Mouse (Mus musculus) erythroblast, embryonic 14.5 days (primary cell): ENCODE results near the gene Gm13696. TPM values are rescaled to one million over a fixed set of nuclear protein-coding genes. Genes with fewer than 3 reads are reported as not detected.
"Not testable (repeated sequence)": the region's sequence is repeated elsewhere in the genome, so short reads cannot be mapped to it uniquely, and the experiment has no call there.

Source experiments
- H3K27me3 ChIP-seq: 2 replicates; pipeline ENCODE4 v1.6.1; 2012; ENCODE audit warnings: inconsistent platforms; ENCODE audit not compliant: control insufficient read depth
- H3K36me3 ChIP-seq: 2 replicates; pipeline ENCODE4 v1.6.1; 2012; ENCODE audit warnings: mild to moderate bottlenecking, inconsistent platforms; ENCODE audit not compliant: control insufficient read depth
- H3K4me1 ChIP-seq: 2 replicates; pipeline ENCODE4 v1.6.1; 2012; ENCODE audit warnings: inconsistent platforms; ENCODE audit not compliant: control insufficient read depth
- H3K4me3 ChIP-seq: replicated peaks from 2 replicates; pipeline ENCODE3; 2012; ENCODE audit warnings: moderate library complexity, mild to moderate bottlenecking, inconsistent platforms
- H3K9me3 ChIP-seq: 2 replicates; pipeline ENCODE4 v1.6.1; 2012; ENCODE audit warnings: low read length, inconsistent platforms, mixed read lengths; ENCODE audit not compliant: control insufficient read depth
- GATA1 ChIP-seq: IDR thresholded peaks from 2 replicates; pipeline ENCODE4 v1.6.1; 2012; ENCODE audit warnings: low read length, inconsistent platforms, mixed read lengths
- TAL1 ChIP-seq: IDR thresholded peaks from 3 replicates; pipeline ENCODE4 v1.6.1; 2012; ENCODE audit warnings: low read length, inconsistent platforms, mixed read lengths
- polyA plus RNA-seq: library from polyadenylated mRNA; stranded (reverse); fragments of >175 nt; gene quantifications from 2 replicates; pipeline ENCODE4 v1.2.3, GENCODE M21; 2012

Gm13696 gene
- polyA plus RNA-seq: 0.05 and 0.11 TPM in 2 replicates

DNA sequence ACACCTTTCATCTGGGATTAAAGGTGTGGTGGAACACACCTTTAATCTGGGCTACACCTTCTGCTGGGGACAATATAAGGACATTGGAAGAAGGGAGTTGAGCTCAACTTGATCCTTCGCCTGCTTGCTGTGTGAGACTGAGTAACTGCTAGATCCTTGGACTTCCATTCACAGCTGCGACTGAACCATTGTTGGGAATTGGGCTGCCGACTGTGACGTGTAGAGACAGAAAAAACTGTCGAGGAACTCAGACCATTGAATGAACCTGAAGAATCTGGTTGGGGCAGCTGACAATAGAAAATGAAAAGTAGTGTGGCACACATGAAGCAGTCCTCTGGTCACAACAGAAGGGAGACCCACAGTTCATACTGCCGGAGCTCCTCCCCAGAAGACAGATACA lies at the start of gene Gm13696:
Gene Gm13696, plus strand, starts transcription at position 301 of the 400 bp plus-strand sequence.
- H3K27me3 ChIP-seq, H3K9me3 ChIP-seq, H3K36me3 ChIP-seq, H3K4me3 ChIP-seq, H3K4me1 ChIP-seq: not testable (repeated sequence)

DNA sequence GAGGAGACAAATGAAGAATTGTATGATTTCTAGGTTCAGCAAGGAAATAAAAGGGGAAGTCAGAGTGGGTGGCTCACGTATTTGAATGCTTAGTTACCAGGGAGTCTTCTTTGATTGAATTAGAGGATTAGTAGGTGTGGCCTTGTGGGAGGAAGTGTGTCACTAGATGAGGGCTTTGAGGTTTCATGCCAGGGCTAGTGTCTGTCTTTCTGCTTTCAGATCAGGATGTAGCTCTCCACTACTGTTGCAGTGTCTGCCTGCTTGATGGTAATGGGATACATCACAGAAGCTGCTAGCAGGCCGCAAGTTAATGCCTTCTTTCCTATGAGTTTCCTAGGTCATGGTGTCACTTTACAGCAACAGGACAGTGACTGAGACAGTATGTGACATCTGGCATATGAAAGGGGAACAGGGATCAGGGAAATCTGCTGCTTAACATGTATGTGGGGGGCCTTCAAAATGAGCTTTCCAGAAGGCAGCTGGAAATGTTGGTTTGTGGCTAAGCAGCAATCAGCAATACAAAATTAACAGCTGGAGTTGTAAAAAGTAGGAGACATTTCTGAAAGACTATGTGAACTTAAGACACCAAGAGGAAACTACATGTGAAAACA lies 43.3 kb upstream of the Gm13696 start:
- no peak overlapping the region for H3K4me3 ChIP-seq
- H3K36me3 ChIP-seq: no peaks in the 10 kb centered on the region
- no peaks in the 10 kb centered on the region for H3K4me1 ChIP-seq

DNA sequence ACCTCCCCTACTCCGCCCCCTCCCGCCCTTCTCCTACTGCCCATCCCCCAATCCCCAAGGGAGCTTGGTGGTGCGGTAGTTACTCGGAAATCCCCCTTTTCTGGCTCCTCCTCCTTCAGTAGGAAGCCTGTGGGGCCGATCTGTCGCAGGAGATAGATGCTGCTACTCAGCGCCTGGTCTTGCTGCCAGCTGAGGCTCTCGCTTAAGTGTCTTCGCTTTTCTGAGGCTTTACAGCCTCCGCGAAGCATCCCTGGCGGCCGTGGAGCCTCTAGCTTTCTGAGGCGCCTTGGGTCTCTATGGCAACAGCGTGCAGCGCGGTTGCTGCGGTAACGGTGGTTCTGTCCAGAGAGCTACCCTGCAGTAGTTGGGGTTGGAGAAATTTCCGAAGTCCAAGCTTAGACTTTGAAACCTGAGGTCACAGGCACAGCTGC lies 32.0 kb upstream of the Gm13696 start, which contains the start of gene Zswim2:
Gene Zswim2, minus strand, starts transcription at position 298 of the 431 bp plus-strand sequence.
- Histone ChIP-seq H3K9me3 (no peaks in the 10 kb centered on the region), H3K4me3 (no peak within 1 kb of the TSS), H3K4me1 (no peaks in the 10 kb centered on the region; the same call in 1 of the 2 replicates), H3K27me3 (peaks cover 5% of the 10 kb centered on the region; the same call in 1 of the 2 replicates), H3K36me3 (no peaks in the 10 kb centered on the region)
- TF ChIP-seq GATA1: no peak
- no peak for TF ChIP-seq TAL1

More for the DNA sequence above, 43.3 kb upstream of the Gm13696 start:
- H3K9me3 ChIP-seq: no peaks in the 10 kb centered on the region
- no peaks in the 10 kb centered on the region for H3K27me3 ChIP-seq
- TF ChIP-seq GATA1 (no peak), TAL1 (no peak)

DNA sequence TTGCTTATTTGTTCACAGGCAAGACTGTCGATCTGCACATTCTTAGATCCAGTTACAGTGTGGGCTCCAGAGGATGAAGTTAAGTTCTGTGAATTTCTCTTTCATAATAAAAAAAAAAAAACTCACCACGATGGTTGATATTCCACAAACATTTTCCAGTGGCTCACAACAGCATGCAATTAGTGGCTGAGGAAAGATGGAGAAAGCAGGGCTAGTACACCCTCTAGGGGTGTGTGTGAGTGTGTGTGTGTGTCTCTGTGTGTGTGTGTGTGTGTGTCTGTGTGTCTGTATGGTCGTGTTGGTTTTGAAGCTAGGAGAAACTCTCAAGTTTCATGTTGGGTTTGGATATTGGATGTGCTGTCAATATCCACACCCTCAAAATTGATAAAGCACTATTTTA lies 31.5 kb upstream of the Gm13696 start:
- Histone ChIP-seq H3K36me3 (no peaks in the 10 kb centered on the region), H3K9me3 (no peaks in the 10 kb centered on the region), H3K4me1 (no peaks in the 10 kb centered on the region; the same call in 1 of the 2 replicates), H3K4me3 (no peak overlapping the region), H3K27me3 (peaks cover 5% of the 10 kb centered on the region; the same call in 1 of the 2 replicates)
- TF ChIP-seq GATA1 (no peak), TAL1 (no peak)

DNA sequence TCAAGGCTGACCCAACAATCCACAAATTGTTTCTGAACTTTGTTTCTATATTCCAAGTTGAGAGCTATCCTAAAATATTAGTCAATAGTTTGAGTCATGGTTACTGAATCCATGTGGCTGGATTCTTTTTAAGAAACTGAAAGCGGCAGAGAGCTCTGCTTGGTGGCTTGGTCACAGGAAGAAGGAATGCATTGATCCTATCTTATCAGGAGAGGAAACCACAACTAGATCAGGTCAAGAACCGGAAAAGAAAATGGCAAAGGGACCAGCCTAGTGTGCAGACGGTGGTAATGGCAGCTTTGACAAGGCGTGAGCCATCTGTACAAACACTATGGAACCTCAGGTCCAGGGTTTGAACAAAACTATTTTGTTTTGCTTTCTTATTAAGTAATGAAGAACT lies 31.1 kb upstream of the Gm13696 start:
- H3K36me3 ChIP-seq: no peaks in the 10 kb centered on the region
- no peak overlapping the region for H3K4me3 ChIP-seq
- TF ChIP-seq TAL1: no peak
- no peak for TF ChIP-seq GATA1
- H3K4me1 ChIP-seq: no peaks in the 10 kb centered on the region; the same call in 1 of the 2 replicates
- peaks cover 5% of the 10 kb centered on the region; the same call in 1 of the 2 replicates for H3K27me3 ChIP-seq
- H3K9me3 ChIP-seq: no peaks in the 10 kb centered on the region

DNA sequence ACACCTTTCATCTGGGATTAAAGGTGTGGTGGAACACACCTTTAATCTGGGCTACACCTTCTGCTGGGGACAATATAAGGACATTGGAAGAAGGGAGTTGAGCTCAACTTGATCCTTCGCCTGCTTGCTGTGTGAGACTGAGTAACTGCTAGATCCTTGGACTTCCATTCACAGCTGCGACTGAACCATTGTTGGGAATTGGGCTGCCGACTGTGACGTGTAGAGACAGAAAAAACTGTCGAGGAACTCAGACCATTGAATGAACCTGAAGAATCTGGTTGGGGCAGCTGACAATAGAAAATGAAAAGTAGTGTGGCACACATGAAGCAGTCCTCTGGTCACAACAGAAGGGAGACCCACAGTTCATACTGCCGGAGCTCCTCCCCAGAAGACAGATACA lies 17.5 kb upstream of the Gm13696 start, which contains the start of gene Gm13698:
Gene Gm13698, plus strand, starts transcription at position 301 of the 400 bp plus-strand sequence.
- not testable (repeated sequence) for H3K36me3 ChIP-seq, H3K4me1 ChIP-seq, H3K27me3 ChIP-seq, H3K9me3 ChIP-seq, H3K4me3 ChIP-seq

DNA sequence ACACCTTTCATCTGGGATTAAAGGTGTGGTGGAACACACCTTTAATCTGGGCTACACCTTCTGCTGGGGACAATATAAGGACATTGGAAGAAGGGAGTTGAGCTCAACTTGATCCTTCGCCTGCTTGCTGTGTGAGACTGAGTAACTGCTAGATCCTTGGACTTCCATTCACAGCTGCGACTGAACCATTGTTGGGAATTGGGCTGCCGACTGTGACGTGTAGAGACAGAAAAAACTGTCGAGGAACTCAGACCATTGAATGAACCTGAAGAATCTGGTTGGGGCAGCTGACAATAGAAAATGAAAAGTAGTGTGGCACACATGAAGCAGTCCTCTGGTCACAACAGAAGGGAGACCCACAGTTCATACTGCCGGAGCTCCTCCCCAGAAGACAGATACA lies 11.7 kb upstream of the Gm13696 start, which contains the start of gene Gm13693:
Gene Gm13693, plus strand, starts transcription at position 301 of the 400 bp plus-strand sequence.
- not testable (repeated sequence) for H3K27me3 ChIP-seq, H3K36me3 ChIP-seq, H3K4me3 ChIP-seq, H3K9me3 ChIP-seq, H3K4me1 ChIP-seq

DNA sequence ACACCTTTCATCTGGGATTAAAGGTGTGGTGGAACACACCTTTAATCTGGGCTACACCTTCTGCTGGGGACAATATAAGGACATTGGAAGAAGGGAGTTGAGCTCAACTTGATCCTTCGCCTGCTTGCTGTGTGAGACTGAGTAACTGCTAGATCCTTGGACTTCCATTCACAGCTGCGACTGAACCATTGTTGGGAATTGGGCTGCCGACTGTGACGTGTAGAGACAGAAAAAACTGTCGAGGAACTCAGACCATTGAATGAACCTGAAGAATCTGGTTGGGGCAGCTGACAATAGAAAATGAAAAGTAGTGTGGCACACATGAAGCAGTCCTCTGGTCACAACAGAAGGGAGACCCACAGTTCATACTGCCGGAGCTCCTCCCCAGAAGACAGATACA lies 5.9 kb upstream of the Gm13696 start, which contains the start of gene Gm13695:
Gene Gm13695, plus strand, starts transcription at position 301 of the 400 bp plus-strand sequence.
- H3K9me3 ChIP-seq, H3K4me3 ChIP-seq, H3K36me3 ChIP-seq: not testable (repeated sequence)

DNA sequence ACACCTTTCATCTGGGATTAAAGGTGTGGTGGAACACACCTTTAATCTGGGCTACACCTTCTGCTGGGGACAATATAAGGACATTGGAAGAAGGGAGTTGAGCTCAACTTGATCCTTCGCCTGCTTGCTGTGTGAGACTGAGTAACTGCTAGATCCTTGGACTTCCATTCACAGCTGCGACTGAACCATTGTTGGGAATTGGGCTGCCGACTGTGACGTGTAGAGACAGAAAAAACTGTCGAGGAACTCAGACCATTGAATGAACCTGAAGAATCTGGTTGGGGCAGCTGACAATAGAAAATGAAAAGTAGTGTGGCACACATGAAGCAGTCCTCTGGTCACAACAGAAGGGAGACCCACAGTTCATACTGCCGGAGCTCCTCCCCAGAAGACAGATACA lies 5.7 kb downstream of the Gm13696 start, which contains the start of gene Gm13694:
Gene Gm13694, plus strand, starts transcription at position 301 of the 400 bp plus-strand sequence.
- H3K27me3 ChIP-seq, H3K4me1 ChIP-seq, H3K36me3 ChIP-seq, H3K4me3 ChIP-seq, H3K9me3 ChIP-seq: not testable (repeated sequence)

More for the DNA sequence above, 5.9 kb upstream of the Gm13696 start, which contains the start of gene Gm13695:
- H3K4me1 ChIP-seq, H3K27me3 ChIP-seq: not testable (repeated sequence)

DNA sequence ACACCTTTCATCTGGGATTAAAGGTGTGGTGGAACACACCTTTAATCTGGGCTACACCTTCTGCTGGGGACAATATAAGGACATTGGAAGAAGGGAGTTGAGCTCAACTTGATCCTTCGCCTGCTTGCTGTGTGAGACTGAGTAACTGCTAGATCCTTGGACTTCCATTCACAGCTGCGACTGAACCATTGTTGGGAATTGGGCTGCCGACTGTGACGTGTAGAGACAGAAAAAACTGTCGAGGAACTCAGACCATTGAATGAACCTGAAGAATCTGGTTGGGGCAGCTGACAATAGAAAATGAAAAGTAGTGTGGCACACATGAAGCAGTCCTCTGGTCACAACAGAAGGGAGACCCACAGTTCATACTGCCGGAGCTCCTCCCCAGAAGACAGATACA lies 11.5 kb downstream of the Gm13696 start, which contains the start of gene Gm13697:
Gene Gm13697, plus strand, starts transcription at position 301 of the 400 bp plus-strand sequence.
- H3K4me1 ChIP-seq, H3K27me3 ChIP-seq, H3K4me3 ChIP-seq, H3K9me3 ChIP-seq, H3K36me3 ChIP-seq: not testable (repeated sequence)

DNA sequence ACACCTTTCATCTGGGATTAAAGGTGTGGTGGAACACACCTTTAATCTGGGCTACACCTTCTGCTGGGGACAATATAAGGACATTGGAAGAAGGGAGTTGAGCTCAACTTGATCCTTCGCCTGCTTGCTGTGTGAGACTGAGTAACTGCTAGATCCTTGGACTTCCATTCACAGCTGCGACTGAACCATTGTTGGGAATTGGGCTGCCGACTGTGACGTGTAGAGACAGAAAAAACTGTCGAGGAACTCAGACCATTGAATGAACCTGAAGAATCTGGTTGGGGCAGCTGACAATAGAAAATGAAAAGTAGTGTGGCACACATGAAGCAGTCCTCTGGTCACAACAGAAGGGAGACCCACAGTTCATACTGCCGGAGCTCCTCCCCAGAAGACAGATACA lies 17.3 kb downstream of the Gm13696 start, which contains the start of gene Gm13691:
Gene Gm13691, plus strand, starts transcription at position 301 of the 400 bp plus-strand sequence.
- H3K4me1 ChIP-seq, H3K27me3 ChIP-seq, H3K4me3 ChIP-seq, H3K36me3 ChIP-seq, H3K9me3 ChIP-seq: not testable (repeated sequence)

DNA sequence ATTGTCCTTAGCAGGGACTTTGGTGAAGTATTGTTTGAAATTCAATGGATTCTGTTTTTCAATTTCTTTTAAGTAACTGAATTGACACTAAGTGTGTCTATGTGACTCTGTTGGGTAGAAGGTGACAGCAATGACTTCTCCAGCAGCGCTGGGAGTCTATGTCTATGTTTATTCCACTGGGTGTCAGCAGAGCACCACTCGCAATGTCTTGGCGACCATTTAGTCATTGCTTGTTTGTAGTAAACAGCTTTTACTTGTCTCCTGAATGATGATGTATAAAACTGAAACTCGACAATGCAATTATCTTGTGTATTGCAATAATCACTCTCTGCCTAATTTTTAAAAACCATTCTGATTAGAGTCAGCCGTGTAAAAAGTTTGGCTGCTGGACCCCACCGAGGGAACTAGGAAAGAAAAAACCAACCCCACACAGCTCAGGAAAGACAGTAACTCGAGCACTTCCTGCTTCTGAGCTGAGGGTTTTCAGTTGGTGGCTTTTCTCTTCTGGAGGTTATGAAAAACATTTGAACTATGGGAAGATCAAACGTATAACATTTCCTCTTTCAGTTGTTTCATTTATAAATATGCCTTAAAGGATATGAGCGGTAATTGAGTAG lies 20.8 kb downstream of the Gm13696 start:
- not testable (repeated sequence) for H3K36me3 ChIP-seq, H3K4me1 ChIP-seq, H3K9me3 ChIP-seq, H3K27me3 ChIP-seq, H3K4me3 ChIP-seq

DNA sequence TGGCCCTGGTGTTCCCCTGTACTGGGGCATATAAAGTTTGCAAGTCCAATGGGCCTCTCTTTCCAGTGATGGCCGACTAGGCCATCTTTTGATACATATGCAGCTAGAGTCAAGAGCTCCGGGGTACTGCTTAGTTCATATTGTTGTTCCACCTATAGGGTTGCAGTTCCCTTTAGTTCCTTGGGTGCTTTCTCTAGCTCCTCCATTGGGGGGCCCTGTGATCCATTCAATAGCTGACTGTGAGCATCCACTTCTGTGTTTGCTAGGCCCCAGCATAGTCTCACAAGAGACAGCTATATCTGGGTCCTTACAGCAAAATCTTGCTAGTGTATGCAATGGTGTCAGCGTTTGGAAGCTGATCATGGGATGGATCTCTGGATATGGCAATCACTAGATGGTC lies 21.6 kb downstream of the Gm13696 start:
- not testable (repeated sequence) for H3K36me3 ChIP-seq, H3K4me3 ChIP-seq, H3K4me1 ChIP-seq, H3K9me3 ChIP-seq, H3K27me3 ChIP-seq
